Comparison of ENCODE assay signal across 8 mouse cellular contexts in the genomic region with DNA sequence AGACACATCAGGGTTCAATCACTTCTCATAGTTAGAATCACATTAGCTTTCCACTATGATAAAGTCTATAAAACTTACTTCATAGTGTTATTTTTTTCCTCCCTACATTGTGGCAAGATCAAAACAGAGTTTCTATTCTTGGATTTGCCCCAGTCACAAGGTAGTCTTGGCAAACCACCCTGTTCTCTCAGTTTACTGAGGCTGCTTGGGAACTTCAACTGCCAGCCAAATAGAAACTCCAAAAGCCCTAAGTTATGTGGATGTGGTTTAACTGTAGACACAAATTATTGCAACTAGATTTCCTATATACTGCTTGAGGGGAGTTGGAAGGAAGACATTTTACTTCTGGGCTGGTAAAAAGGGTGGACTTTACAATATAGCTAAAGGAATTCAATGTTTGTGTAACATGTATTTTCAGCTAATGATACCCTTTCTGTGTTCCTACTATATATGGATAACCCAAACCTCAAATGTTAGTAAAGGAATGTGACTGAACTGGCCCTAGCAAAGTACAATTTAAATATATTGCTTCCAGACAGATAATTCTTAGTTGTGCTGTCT. TPM values are rescaled to one million over a fixed set of nuclear protein-coding genes. Genes with fewer than 3 reads are reported as not detected.
DNase-seq lines count a peak whose midpoint lies in the region; ATAC-seq and TF ChIP-seq lines count a peak whose summit lies in the region.

A gene (plus strand): TSS at position 511 of the 561 bp plus-strand sequence.

- no peak for DNase-seq in lung, adult 2 months
- DNase-seq in lung, postnatal 25 days (ENCODE audit: low spot score) = no peak
- DNase-seq in gonadal fat pad, adult 2 months (ENCODE audit: low read depth) = no peak
- no peak for DNase-seq in testis, postnatal 14 days (ENCODE audit: low spot score)
- no peak for DNase-seq in T-cell, adult 2 months (ENCODE audit: low spot score)

- H3K9ac ChIP-seq in intestine, embryonic 16.5 days (ENCODE audit: low read depth, low read length) = peak within 1 kb of the TSS; percentile 58
- peak within 1 kb of the TSS; percentile 75 for H3K9ac ChIP-seq in midbrain, embryonic 13.5 days (replicated peaks)

- TF ChIP-seq POLR2A in lung, adult 2 months (IDR thresholded peaks at IDR 0.05; ENCODE audit: borderline replicate concordance, extremely low read depth, low read depth, low read length) = no peak
- TF ChIP-seq POLR2A in bone marrow, adult 2 months (IDR thresholded peaks at IDR 0.05; ENCODE audit: borderline replicate concordance, control insufficient read depth, low read depth, low read length) = no peak

- H3K4me1 ChIP-seq in lung, adult 2 months (ENCODE audit: control insufficient read depth, insufficient read depth, low read length) = peaks cover 12% of the 10 kb centered on the region
- H3K4me1 ChIP-seq in bone marrow, adult 2 months (ENCODE audit: control insufficient read depth, insufficient read depth, low read length) = peaks cover 7% of the 10 kb centered on the region; the same call in 1 of the 2 replicates
- H3K4me1 ChIP-seq in intestine, embryonic 16.5 days (ENCODE audit: control insufficient read depth, insufficient read depth, low read length) = peaks cover 24% of the 10 kb centered on the region
- H3K4me1 ChIP-seq in midbrain, embryonic 13.5 days (replicated peaks) = peaks cover 27% of the 10 kb centered on the region

- H3K4me3 ChIP-seq in lung, adult 2 months (replicated peaks; ENCODE audit: extremely low read depth, low read depth, low read length) = peak within 1 kb of the TSS; percentile 73
- H3K4me3 ChIP-seq in bone marrow, adult 2 months (replicated peaks; ENCODE audit: control insufficient read depth, low read depth, low read length) = peak within 1 kb of the TSS; percentile 75
- H3K4me3 ChIP-seq in intestine, embryonic 16.5 days (ENCODE audit: low read length) = peak within 1 kb of the TSS; percentile 58
- H3K4me3 ChIP-seq in midbrain, embryonic 13.5 days (replicated peaks) = peak within 1 kb of the TSS; percentile 61

- H3K27ac ChIP-seq in bone marrow, adult 2 months (ENCODE audit: control insufficient read depth, insufficient read depth, low read depth, low read length, poor library complexity) = peak within 1 kb of the TSS; percentile 86
- peak within 1 kb of the TSS; percentile 50 for H3K27ac ChIP-seq in intestine, embryonic 16.5 days (ENCODE audit: low read length)
- H3K27ac ChIP-seq in midbrain, embryonic 13.5 days = peak within 1 kb of the TSS; percentile 67

- no peak for TF ChIP-seq CTCF in lung, adult 2 months (IDR thresholded peaks at IDR 0.05; ENCODE audit: insufficient read depth, low read length)
- TF ChIP-seq CTCF in bone marrow, adult 2 months (IDR thresholded peaks at IDR 0.05; ENCODE audit: control insufficient read depth, insufficient read depth, low read length) = no peak

- peak within 1 kb of the TSS; percentile 99 for H3K4me2 ChIP-seq in intestine, embryonic 16.5 days (ENCODE audit: low read depth, low read length)
- H3K4me2 ChIP-seq in midbrain, embryonic 13.5 days (replicated peaks) = peak within 1 kb of the TSS; percentile 99

- no peaks in the 10 kb centered on the region for H3K9me3 ChIP-seq in intestine, embryonic 16.5 days (ENCODE audit: control insufficient read depth, low read length)
- no peaks in the 10 kb centered on the region for H3K9me3 ChIP-seq in midbrain, embryonic 13.5 days

- no peaks in the 10 kb centered on the region for H3K27me3 ChIP-seq in intestine, embryonic 16.5 days (replicated peaks; ENCODE audit: control insufficient read depth, insufficient read depth, low read length)
- 0 out of 2 replicates have a peak, but pooled peaks cover 5% of the 10 kb centered on the region for H3K27me3 ChIP-seq in midbrain, embryonic 13.5 days

- no peak for ATAC-seq in intestine, embryonic 16.5 days
- ATAC-seq in midbrain, embryonic 13.5 days = no peak

- no peaks in the 10 kb centered on the region for H3K36me3 ChIP-seq in intestine, embryonic 16.5 days (ENCODE audit: control insufficient read depth, insufficient read depth, low read length)
- H3K36me3 ChIP-seq in midbrain, embryonic 13.5 days = 0 out of 2 replicates have a peak, but pooled peaks cover 10% of the 10 kb centered on the region

RNA-seq across cellular contexts. Expression of the gene that starts here (rescaled TPM):
- polyA plus RNA-seq in lung, adult 2 months (2012; rRNA removed) = 23.2 and 38.3 TPM in 2 replicates
- polyA plus RNA-seq in bone marrow, adult 2 months (2011; ENCODE audit: insufficient read depth, insufficient read length, low replicate concordance, missing spikeins) = 11.6 and 29.7 TPM in 2 replicates
- polyA plus RNA-seq in gonadal fat pad, adult 2 months (2012; rRNA removed) = 18.2 and 24.5 TPM in 2 replicates
- 7.3 and 8.8 TPM in 2 replicates for polyA plus RNA-seq in intestine, embryonic 16.5 days (2015; fragmentation: Nextera tagmentation; extraction: Ambion mirVana)
- 24.2 and 25.1 TPM in 2 replicates for polyA plus RNA-seq in midbrain, embryonic 13.5 days (2015; fragmentation: Nextera tagmentation; extraction: Ambion mirVana)
